Mouse (Mus musculus) midbrain, embryonic 13.5 days (tissue): ENCODE data around the gene Serpina3c. TPM values are rescaled to one million over a fixed set of nuclear protein-coding genes. Genes with fewer than 3 reads are reported as not detected.
"Not testable (repeated sequence)": the region's sequence is repeated elsewhere in the genome, so short reads cannot be mapped to it uniquely, and the experiment has no call there.

Source experiments
- ATAC-seq: fragments of 200-750 bp; cut with Nextera tagmentation; 2 replicates; pipeline ENCODE4 v1.8.0; 2017; ENCODE audit warnings: mild to moderate bottlenecking, moderate TSS enrichment, moderate library complexity
- H3K27ac ChIP-seq: fragments of 300-500 bp; sonication (generic); 2 replicates; pipeline ENCODE4 v1.5.1; 2015; ENCODE audit warnings: inconsistent platforms, mild to moderate bottlenecking, moderate library complexity
- H3K27me3 ChIP-seq: fragments of 300-500 bp; sonication (generic); 2 replicates; pipeline ENCODE4 v1.6.1; 2015; ENCODE audit warnings: mild to moderate bottlenecking, inconsistent platforms
- H3K36me3 ChIP-seq: fragments of 300-500 bp; sonication (generic); 2 replicates; pipeline ENCODE4 v1.6.1; 2015; ENCODE audit warnings: mild to moderate bottlenecking, inconsistent platforms
- H3K4me1 ChIP-seq: fragments of 300-500 bp; sonication (generic); replicated peaks from 2 replicates; pipeline ENCODE4 v1.6.1; 2015; ENCODE audit warnings: inconsistent platforms
- H3K4me2 ChIP-seq: fragments of 300-500 bp; sonication (generic); replicated peaks from 2 replicates; pipeline ENCODE4 v1.6.1; 2015; ENCODE audit warnings: moderate library complexity, mild to moderate bottlenecking, inconsistent platforms
- H3K4me3 ChIP-seq: fragments of 300-500 bp; sonication (generic); replicated peaks from 2 replicates; pipeline ENCODE4 v1.5.1; 2015; ENCODE audit warnings: mild to moderate bottlenecking, inconsistent platforms
- H3K9ac ChIP-seq: fragments of 300-500 bp; sonication (generic); replicated peaks from 2 replicates; pipeline ENCODE4 v1.6.1; 2015; ENCODE audit warnings: mild to moderate bottlenecking, inconsistent platforms
- H3K9me3 ChIP-seq: fragments of 300-500 bp; sonication (generic); 2 replicates; pipeline ENCODE4 v1.6.1; 2016; ENCODE audit warnings: mild to moderate bottlenecking, inconsistent platforms
- WGBS: fragments of 180-500 bp; shearing (Covaris S2); methylation state at CpG from one replicate; pipeline ENCODE4 v1.1.7; 2015; 5-methylcytosine and 5-hydroxymethylcytosine counted together
- polyA plus RNA-seq: library from polyadenylated mRNA; unstranded; fragments of >200 nt; fragmentation: Nextera tagmentation; extraction: Ambion mirVana; gene quantifications from 2 replicates; pipeline ENCODE4 v1.2.1, GENCODE M21; 2015

Gene Serpina3c
- polyA plus RNA-seq, 1 experiment from 2014 or later: not detected

DNA sequence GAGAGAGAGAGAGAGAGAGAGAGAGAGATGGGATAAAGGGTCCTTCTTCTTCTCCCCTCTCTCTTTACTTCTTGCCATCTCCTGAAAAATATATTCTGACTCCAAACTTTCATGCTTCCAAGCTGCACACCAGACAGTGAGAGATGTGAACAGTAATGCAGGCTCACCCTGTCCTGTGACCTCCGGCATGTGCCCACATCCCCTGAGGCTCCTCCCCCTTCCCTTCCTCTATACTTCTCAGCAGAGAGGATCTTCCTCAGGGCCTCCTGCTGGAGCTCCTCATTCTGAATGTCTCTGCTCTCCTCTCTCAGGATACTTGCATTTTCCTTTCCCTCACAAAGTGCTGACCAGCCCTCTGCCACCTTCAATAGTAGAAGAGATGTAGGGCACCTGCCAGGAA lies 11.2 kb downstream of the Serpina3c start:
- no peaks in the 10 kb centered on the region for H3K36me3 ChIP-seq
- H3K9me3 ChIP-seq: no peaks in the 10 kb centered on the region
- no peak overlapping the region for H3K4me2 ChIP-seq
- no peaks in the 10 kb centered on the region for H3K4me1 ChIP-seq
- H3K27ac ChIP-seq: no peak overlapping the region
- H3K27me3 ChIP-seq: no peaks in the 10 kb centered on the region
- 81% methylated on average over 1 of the region's 1 CpGs for WGBS
- H3K9ac ChIP-seq: no peak overlapping the region
- no peak for ATAC-seq
- no peak overlapping the region for H3K4me3 ChIP-seq

DNA sequence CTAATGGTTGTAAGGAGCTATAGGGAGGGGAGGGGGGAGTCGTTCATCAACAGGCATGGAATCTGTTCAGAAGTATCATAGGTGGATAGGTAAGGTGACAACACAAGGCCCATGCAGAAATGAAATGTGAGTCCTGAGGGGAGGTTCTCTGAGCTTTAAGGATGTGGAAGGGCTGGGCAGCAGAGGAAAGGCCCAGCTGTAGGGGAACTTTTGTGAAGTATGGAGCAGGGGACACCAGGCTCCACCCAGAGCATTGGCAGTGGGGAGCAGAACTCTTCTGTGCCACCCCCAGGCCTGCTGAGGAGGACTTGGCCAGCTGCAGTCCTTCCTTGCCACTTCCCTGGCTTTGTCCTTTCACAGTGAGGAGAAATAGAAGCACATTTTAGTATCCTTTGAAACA lies 12.2 kb downstream of the Serpina3c start:
- WGBS: 85% methylated on average over 1 of the region's 1 CpGs
- H3K4me3 ChIP-seq: no peak overlapping the region
- no peak for ATAC-seq

DNA sequence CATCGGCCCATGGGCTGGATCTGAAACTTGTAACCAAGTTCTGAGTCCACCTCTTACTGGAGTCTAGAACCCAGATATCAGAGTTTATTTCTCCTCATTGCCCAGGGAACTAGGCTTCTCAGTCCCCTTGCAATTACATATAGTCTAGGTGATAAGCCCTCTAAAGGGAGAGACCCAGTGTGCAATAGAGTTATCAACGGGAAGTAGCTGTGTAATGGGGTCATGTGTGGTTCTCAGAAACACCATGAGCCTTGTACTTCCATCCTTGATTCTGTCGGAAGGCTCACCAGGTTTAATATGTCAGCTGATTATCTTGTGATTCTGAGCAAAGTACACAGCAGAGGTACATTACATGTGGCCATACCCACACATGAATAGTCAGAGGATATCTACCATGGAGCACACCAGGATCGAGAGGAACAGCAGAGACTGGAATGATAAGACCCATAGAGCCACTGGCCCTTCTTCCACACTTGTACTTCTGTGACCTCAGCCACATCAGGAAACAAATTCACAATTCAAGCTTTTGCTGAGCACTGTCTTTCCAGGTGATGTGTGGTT lies 13.0 kb downstream of the Serpina3c start:
- H3K27me3 ChIP-seq: no peaks in the 10 kb centered on the region
- 90% methylated on average over 4 of the region's 4 CpGs for WGBS
- H3K27ac ChIP-seq: no peak overlapping the region
- no peak overlapping the region for H3K9ac ChIP-seq
- no peaks in the 10 kb centered on the region for H3K9me3 ChIP-seq
- no peaks in the 10 kb centered on the region for H3K36me3 ChIP-seq
- H3K4me1 ChIP-seq: no peaks in the 10 kb centered on the region
- H3K4me3 ChIP-seq: no peak overlapping the region
- H3K4me2 ChIP-seq: no peak overlapping the region
- ATAC-seq: no peak

More for the DNA sequence above, 12.2 kb downstream of the Serpina3c start:
- Histone ChIP-seq H3K27me3 (no peaks in the 10 kb centered on the region), H3K36me3 (no peaks in the 10 kb centered on the region), H3K4me1 (no peaks in the 10 kb centered on the region), H3K9ac (no peak overlapping the region), H3K27ac (no peak overlapping the region), H3K9me3 (no peaks in the 10 kb centered on the region), H3K4me2 (no peak overlapping the region)

DNA sequence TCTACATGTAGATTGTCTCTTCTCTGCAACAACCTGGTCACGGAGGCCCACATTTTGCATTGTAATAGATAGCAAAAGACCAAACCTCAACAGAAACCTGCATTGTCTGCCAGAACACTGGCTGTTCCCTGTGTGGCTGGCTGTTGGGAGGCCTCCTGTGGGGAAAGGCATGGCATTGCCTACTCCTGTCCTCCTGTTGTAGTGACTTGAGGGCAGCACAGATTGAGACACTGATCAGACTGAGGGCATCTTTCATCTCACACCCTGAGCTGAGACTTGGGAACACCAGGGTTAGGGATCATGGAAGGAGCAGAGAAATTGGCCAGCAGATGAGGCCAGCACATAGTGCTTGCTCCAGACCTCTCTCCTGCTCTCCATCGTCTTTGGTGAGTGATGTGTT lies 15.5 kb downstream of the Serpina3c start:
- no peak overlapping the region for H3K27ac ChIP-seq
- no peak overlapping the region for H3K9ac ChIP-seq
- H3K4me1 ChIP-seq: no peaks in the 10 kb centered on the region
- WGBS: 80% methylated on average over 2 of the region's 2 CpGs
- H3K36me3 ChIP-seq: no peaks in the 10 kb centered on the region
- no peak overlapping the region for H3K4me2 ChIP-seq
- no peak for ATAC-seq
- no peaks in the 10 kb centered on the region for H3K9me3 ChIP-seq
- no peak overlapping the region for H3K4me3 ChIP-seq
- no peaks in the 10 kb centered on the region for H3K27me3 ChIP-seq

DNA sequence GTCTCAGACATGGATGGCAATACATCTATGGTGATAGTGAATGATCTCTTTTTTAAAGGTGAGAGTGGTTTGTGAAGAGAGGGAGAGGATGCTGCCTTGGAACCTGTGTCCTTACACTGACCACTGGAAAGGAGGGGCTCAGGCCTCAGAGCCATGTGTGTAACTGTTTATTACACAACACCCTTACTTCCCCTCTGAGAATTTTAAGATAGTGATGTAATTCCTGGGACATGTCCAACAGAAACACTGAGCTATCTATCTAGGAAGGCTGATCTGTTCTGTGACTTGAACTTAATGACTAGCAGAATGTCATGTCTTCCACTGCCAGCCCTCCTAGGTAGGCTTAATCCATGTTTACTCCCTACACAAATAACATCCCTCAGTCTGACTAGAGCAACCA lies 22.6 kb downstream of the Serpina3c start:
- no peaks in the 10 kb centered on the region for H3K9me3 ChIP-seq
- no peak for ATAC-seq
- no peak overlapping the region for H3K9ac ChIP-seq
- H3K4me3 ChIP-seq: no peak overlapping the region
- no peak overlapping the region for H3K27ac ChIP-seq
- H3K27me3 ChIP-seq: no peaks in the 10 kb centered on the region
- no peaks in the 10 kb centered on the region for H3K36me3 ChIP-seq
- no peaks in the 10 kb centered on the region for H3K4me1 ChIP-seq
- no peak overlapping the region for H3K4me2 ChIP-seq

DNA sequence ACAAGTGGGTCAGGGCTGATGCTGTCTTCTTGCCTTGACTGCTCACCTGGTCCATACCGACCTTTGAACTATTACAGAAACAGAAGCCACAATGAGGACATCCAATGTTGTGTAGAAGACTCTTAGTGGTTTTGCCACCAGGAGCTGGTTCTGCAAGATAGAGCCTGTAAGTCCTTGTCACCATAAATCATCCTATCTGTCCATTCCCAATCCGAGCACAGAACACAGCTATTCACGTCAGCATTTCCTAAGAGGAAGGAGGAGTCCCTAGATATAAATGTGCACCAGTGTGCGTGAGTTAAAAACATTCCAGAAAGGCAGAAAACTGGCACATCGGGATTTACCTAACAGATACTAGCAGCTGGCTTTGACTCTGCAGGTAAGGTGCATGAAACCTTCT lies 26.0 kb downstream of the Serpina3c start, which contains the start of gene Serpina3b:
TSS of gene Serpina3b (plus strand) at position 301 of the 400 bp plus-strand sequence.
- no peak within 1 kb of the TSS for H3K27ac ChIP-seq
- H3K4me1 ChIP-seq: no peaks in the 10 kb centered on the region
- H3K27me3 ChIP-seq: no peaks in the 10 kb centered on the region
- no peak within 1 kb of the TSS for H3K4me2 ChIP-seq
- H3K9me3 ChIP-seq: no peaks in the 10 kb centered on the region
- 92% methylated on average over 5 of the region's 5 CpGs for WGBS
- H3K4me3 ChIP-seq: no peak within 1 kb of the TSS
- ATAC-seq: no peak
- no peak within 1 kb of the TSS for H3K9ac ChIP-seq
- no peaks in the 10 kb centered on the region for H3K36me3 ChIP-seq

- H3K4me1 ChIP-seq: no peaks in the 10 kb centered on the region
- H3K4me2 ChIP-seq: no peak overlapping the region
- no peak overlapping the region for H3K4me3 ChIP-seq
- WGBS: 90% methylated on average over 5 of the region's 5 CpGs
- no peak for ATAC-seq
- no peaks in the 10 kb centered on the region for H3K27me3 ChIP-seq
- no peaks in the 10 kb centered on the region for H3K36me3 ChIP-seq
- no peaks in the 10 kb centered on the region for H3K9me3 ChIP-seq
- no peak overlapping the region for H3K27ac ChIP-seq
- H3K9ac ChIP-seq: no peak overlapping the region
Observed at GRCm38 (mm10) chr12:104125021-104125560, 28.6 kb downstream of the Serpina3c start.

GRCm38 (mm10) chr12:104123996-104124395 lies 29.7 kb downstream of the Serpina3c start:
- Histone ChIP-seq H3K4me1 (no peaks in the 10 kb centered on the region), H3K4me3 (no peak overlapping the region), H3K9me3 (no peaks in the 10 kb centered on the region), H3K27me3 (no peaks in the 10 kb centered on the region), H3K4me2 (no peak overlapping the region), H3K36me3 (no peaks in the 10 kb centered on the region), H3K27ac (no peak overlapping the region), H3K9ac (no peak overlapping the region)
- WGBS: 76% methylated on average over 2 of the region's 2 CpGs
- ATAC-seq: no peak

- H3K4me3 ChIP-seq: no peak overlapping the region
- ATAC-seq: no peak
- H3K9ac ChIP-seq: no peak overlapping the region
- no peak overlapping the region for H3K27ac ChIP-seq
- no peaks in the 10 kb centered on the region for H3K9me3 ChIP-seq
- WGBS: 86% methylated on average over 1 of the region's 1 CpGs
- no peaks in the 10 kb centered on the region for H3K4me1 ChIP-seq
- no peak overlapping the region for H3K4me2 ChIP-seq
- no peaks in the 10 kb centered on the region for H3K36me3 ChIP-seq
- no peaks in the 10 kb centered on the region for H3K27me3 ChIP-seq
Observed at GRCm38 (mm10) chr12:104123097-104123496, 30.6 kb downstream of the Serpina3c start.

GRCm38 (mm10) chr12:104114921-104115579 lies 38.6 kb downstream of the Serpina3c start:
- no peaks in the 10 kb centered on the region for H3K9me3 ChIP-seq
- 63% methylated on average over 3 of the region's 3 CpGs for WGBS

GRCm38 (mm10) chr12:104112333-104112732 lies 41.3 kb downstream of the Serpina3c start, which contains the start of gene Serpina3a:
TSS of gene Serpina3a (plus strand) at chr12:104112724.
- H3K4me2 ChIP-seq, ATAC-seq, H3K4me3 ChIP-seq, H3K9me3 ChIP-seq, H3K9ac ChIP-seq, H3K27ac ChIP-seq, H3K27me3 ChIP-seq, H3K36me3 ChIP-seq, H3K4me1 ChIP-seq: not testable (repeated sequence)
- 91% methylated on average over 11 of the region's 11 CpGs for WGBS

More at GRCm38 (mm10) chr12:104114921-104115579, 38.6 kb downstream of the Serpina3c start:
- H3K4me2 ChIP-seq: no peak overlapping the region
- H3K27me3 ChIP-seq: no peaks in the 10 kb centered on the region
- no peak for ATAC-seq
- no peak overlapping the region for H3K27ac ChIP-seq
- H3K36me3 ChIP-seq: no peaks in the 10 kb centered on the region
- H3K9ac ChIP-seq: no peak overlapping the region
- no peaks in the 10 kb centered on the region for H3K4me1 ChIP-seq
- no peak overlapping the region for H3K4me3 ChIP-seq

DNA sequence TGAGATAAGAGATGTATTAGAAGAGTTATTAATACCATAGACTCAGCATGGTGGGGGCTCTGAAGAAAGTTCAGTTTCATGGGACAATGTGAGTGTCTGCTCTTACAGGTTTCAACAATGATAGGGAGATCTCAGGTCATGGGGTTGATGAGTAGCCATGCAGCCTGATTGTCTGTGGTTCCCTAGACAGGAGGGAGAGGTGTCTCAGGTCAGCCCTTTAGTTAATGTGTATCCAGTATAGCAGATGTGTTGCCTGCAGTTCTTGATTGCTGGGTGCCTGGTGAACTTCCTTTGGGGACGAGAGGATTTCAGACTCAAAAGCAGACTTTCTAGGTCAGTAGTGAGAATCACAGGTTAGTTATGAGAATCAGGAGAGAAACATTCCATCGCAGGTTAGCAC lies 45.2 kb downstream of the Serpina3c start:
- Histone ChIP-seq H3K4me2 (no peak overlapping the region), H3K36me3 (no peaks in the 10 kb centered on the region), H3K9ac (no peak overlapping the region), H3K4me3 (no peak overlapping the region), H3K27ac (no peak overlapping the region), H3K9me3 (no peaks in the 10 kb centered on the region), H3K27me3 (no peaks in the 10 kb centered on the region), H3K4me1 (no peaks in the 10 kb centered on the region)
- 77% methylated on average over 2 of the region's 2 CpGs for WGBS
- no peak for ATAC-seq
